Mouse (Mus musculus) forebrain, embryonic 13.5 days (tissue): ENCODE data around the gene Gstm2. TPM values are rescaled to one million over a fixed set of nuclear protein-coding genes. Genes with fewer than 3 reads are reported as not detected.
"Not testable (repeated sequence)": the region's sequence is repeated elsewhere in the genome, so short reads cannot be mapped to it uniquely, and the experiment has no call there.

Experiments used
- ATAC-seq: fragments of 200-750 bp; cut with Nextera tagmentation; 2 replicates; pipeline ENCODE4 v1.8.0; 2017
- H3K27ac ChIP-seq: fragments of 300-500 bp; sonication (generic); 2 replicates; pipeline ENCODE4 v1.5.1; 2015; ENCODE audit warnings: inconsistent platforms, mild to moderate bottlenecking, moderate library complexity
- H3K27me3 ChIP-seq: fragments of 300-500 bp; sonication (generic); 2 replicates; pipeline ENCODE4 v1.6.1; 2015; ENCODE audit warnings: mild to moderate bottlenecking, inconsistent platforms
- H3K36me3 ChIP-seq: fragments of 300-500 bp; sonication (generic); 2 replicates; pipeline ENCODE4 v1.6.1; 2015; ENCODE audit warnings: mild to moderate bottlenecking, inconsistent platforms; ENCODE audit not compliant: poor library complexity, severe bottlenecking
- H3K4me1 ChIP-seq: fragments of 300-500 bp; sonication (generic); 2 replicates; pipeline ENCODE4 v1.6.1; 2015; ENCODE audit warnings: inconsistent platforms
- H3K4me2 ChIP-seq: fragments of 300-500 bp; sonication (generic); 2 replicates; pipeline ENCODE4 v1.6.1; 2015; ENCODE audit warnings: inconsistent platforms, mild to moderate bottlenecking, moderate library complexity
- H3K4me3 ChIP-seq: fragments of 300-500 bp; sonication (generic); 2 replicates; pipeline ENCODE4 v1.5.1; 2015; ENCODE audit warnings: mild to moderate bottlenecking, inconsistent platforms
- H3K9ac ChIP-seq: fragments of 300-500 bp; sonication (generic); 2 replicates; pipeline ENCODE4 v1.6.1; 2015; ENCODE audit warnings: mild to moderate bottlenecking, inconsistent platforms
- H3K9me3 ChIP-seq: fragments of 300-500 bp; sonication (generic); replicated peaks from 2 replicates; pipeline ENCODE4 v1.6.1; 2016; ENCODE audit warnings: inconsistent platforms
- WGBS: fragments of 180-500 bp; shearing (Covaris S2); methylation state at CpG from one replicate; pipeline ENCODE4 v1.1.7; 2015; 5-methylcytosine and 5-hydroxymethylcytosine counted together
- polyA plus RNA-seq: library from polyadenylated mRNA; unstranded; fragments of >200 nt; fragmentation: Nextera tagmentation; extraction: Ambion mirVana; gene quantifications from 2 replicates; pipeline ENCODE4 v1.2.1, GENCODE M21; 2015

The Gstm2 gene
- polyA plus RNA-seq, 1 experiment from 2014 or later = 2.8 TPM

GRCm38 (mm10) chr3:107964656-107965308, 21.5 kb downstream of the Gstm2 start:
- ATAC-seq = no peak
- no peak overlapping the region for H3K9ac ChIP-seq
- no peaks in the 10 kb centered on the region for H3K36me3 ChIP-seq
- WGBS = 62% methylated on average over 5 of the region's 5 CpGs
- H3K4me3 ChIP-seq = no peak overlapping the region
- H3K27ac ChIP-seq = no peak overlapping the region
- H3K4me2 ChIP-seq = no peak overlapping the region
- peaks cover 13% of the 10 kb centered on the region; the same call in 1 of the 2 replicates for H3K4me1 ChIP-seq
- H3K27me3 ChIP-seq = no peaks in the 10 kb centered on the region
- no peaks in the 10 kb centered on the region for H3K9me3 ChIP-seq

- H3K4me3 ChIP-seq = no peak overlapping the region
- H3K4me1 ChIP-seq = peaks cover 13% of the 10 kb centered on the region; the same call in 1 of the 2 replicates
- no peaks in the 10 kb centered on the region for H3K27me3 ChIP-seq
- no peak overlapping the region for H3K27ac ChIP-seq
- no peak overlapping the region for H3K4me2 ChIP-seq
- H3K9ac ChIP-seq = no peak overlapping the region
- no peak for ATAC-seq
- no peaks in the 10 kb centered on the region for H3K36me3 ChIP-seq
- H3K9me3 ChIP-seq = no peaks in the 10 kb centered on the region
- WGBS = 81% methylated on average over 4 of the region's 4 CpGs
Measured at GRCm38 (mm10) chr3:107964026-107964425, 22.2 kb downstream of the Gstm2 start.

GRCm38 (mm10) chr3:107955260-107955659, 31.0 kb downstream of the Gstm2 start:
- not testable (repeated sequence) for ATAC-seq, H3K4me2 ChIP-seq, H3K27ac ChIP-seq, H3K9me3 ChIP-seq, H3K36me3 ChIP-seq, H3K9ac ChIP-seq, H3K4me3 ChIP-seq, H3K27me3 ChIP-seq, H3K4me1 ChIP-seq
- 90% methylated on average over 9 of the region's 9 CpGs for WGBS

- no peak; the same call in 1 of the 2 replicates for ATAC-seq
- no peak overlapping the region for H3K9ac ChIP-seq
- no peak overlapping the region for H3K4me3 ChIP-seq
- no peaks in the 10 kb centered on the region for H3K36me3 ChIP-seq
- no peak overlapping the region for H3K4me2 ChIP-seq
- WGBS = 90% methylated on average over 5 of the region's 5 CpGs
- peaks cover 6% of the 10 kb centered on the region; the same call in 1 of the 2 replicates for H3K4me1 ChIP-seq
- H3K27ac ChIP-seq = no peak overlapping the region
- H3K9me3 ChIP-seq = no peaks in the 10 kb centered on the region
- no peaks in the 10 kb centered on the region for H3K27me3 ChIP-seq
Measured at GRCm38 (mm10) chr3:107953906-107954305, 32.3 kb downstream of the Gstm2 start.

GRCm38 (mm10) chr3:107953328-107953755, 32.9 kb downstream of the Gstm2 start:
- peak; percentile 83 for ATAC-seq
- H3K4me3 ChIP-seq = no peak overlapping the region
- no peaks in the 10 kb centered on the region for H3K36me3 ChIP-seq
- H3K9ac ChIP-seq = no peak overlapping the region
- no peak overlapping the region for H3K4me2 ChIP-seq
- H3K27ac ChIP-seq = no peak overlapping the region
- no peaks in the 10 kb centered on the region for H3K27me3 ChIP-seq
- peaks cover 6% of the 10 kb centered on the region; the same call in 1 of the 2 replicates for H3K4me1 ChIP-seq
- 17% methylated on average over 6 of the region's 6 CpGs for WGBS
- no peaks in the 10 kb centered on the region for H3K9me3 ChIP-seq

- ATAC-seq = no peak
- Histone ChIP-seq H3K4me1 (peaks cover 6% of the 10 kb centered on the region; the same call in 1 of the 2 replicates), H3K4me3 (no peak overlapping the region), H3K4me2 (no peak overlapping the region), H3K27ac (no peak overlapping the region), H3K27me3 (no peaks in the 10 kb centered on the region), H3K9ac (no peak overlapping the region), H3K9me3 (no peaks in the 10 kb centered on the region), H3K36me3 (no peaks in the 10 kb centered on the region)
- 84% methylated on average over 11 of the region's 11 CpGs for WGBS
Measured at GRCm38 (mm10) chr3:107950531-107950930, 35.7 kb downstream of the Gstm2 start.

GRCm38 (mm10) chr3:107949461-107949860, 36.8 kb downstream of the Gstm2 start:
- H3K4me2 ChIP-seq, H3K4me1 ChIP-seq, H3K9ac ChIP-seq, H3K4me3 ChIP-seq, ATAC-seq, H3K36me3 ChIP-seq, H3K9me3 ChIP-seq, H3K27me3 ChIP-seq, H3K27ac ChIP-seq: not testable (repeated sequence)
- 86% methylated on average over 1 of the region's 1 CpGs for WGBS

GRCm38 (mm10) chr3:107945729-107946128, 40.5 kb downstream of the Gstm2 start:
- H3K9ac ChIP-seq = no peak overlapping the region
- 0 out of 2 replicates have a peak, but pooled peaks cover 3% of the 10 kb centered on the region for H3K4me1 ChIP-seq
- no peak overlapping the region for H3K4me3 ChIP-seq
- WGBS = 53% methylated on average over 4 of the region's 4 CpGs
- H3K27ac ChIP-seq = no peak overlapping the region
- H3K27me3 ChIP-seq = no peaks in the 10 kb centered on the region
- H3K36me3 ChIP-seq = no peaks in the 10 kb centered on the region
- no peak overlapping the region for H3K4me2 ChIP-seq
- H3K9me3 ChIP-seq = no peaks in the 10 kb centered on the region
- no peak for ATAC-seq

- Histone ChIP-seq H3K9me3 (no peaks in the 10 kb centered on the region), H3K9ac (peak within 1 kb of the TSS; percentile 41), H3K4me1 (0 out of 2 replicates have a peak, but pooled peaks cover 3% of the 10 kb centered on the region), H3K4me3 (peak within 1 kb of the TSS; percentile 28), H3K4me2 (peak within 1 kb of the TSS; percentile 53), H3K27ac (no peak within 1 kb of the TSS), H3K36me3 (no peaks in the 10 kb centered on the region), H3K27me3 (no peaks in the 10 kb centered on the region)
- peak; percentile 87 for ATAC-seq
- 14% methylated on average over 20 of the region's 20 CpGs for WGBS
Measured at GRCm38 (mm10) chr3:107943239-107943990, 42.8 kb downstream of the Gstm2 start, which contains the start of gene Gstm6. Gene Gstm6 (minus strand): TSS chr3:107943749.

- Histone ChIP-seq H3K9me3 (no peaks in the 10 kb centered on the region), H3K9ac (no peak overlapping the region), H3K4me3 (no peak overlapping the region), H3K27me3 (no peaks in the 10 kb centered on the region), H3K4me2 (no peak overlapping the region), H3K36me3 (no peaks in the 10 kb centered on the region), H3K27ac (no peak overlapping the region), H3K4me1 (0 out of 2 replicates have a peak, but pooled peaks cover 3% of the 10 kb centered on the region)
- 77% methylated on average over 4 of the region's 4 CpGs for WGBS
- ATAC-seq = no peak
Measured at GRCm38 (mm10) chr3:107941261-107941660, 45.0 kb downstream of the Gstm2 start.

GRCm38 (mm10) chr3:107940524-107940923, 45.7 kb downstream of the Gstm2 start:
- H3K9ac ChIP-seq = no peak overlapping the region
- no peaks in the 10 kb centered on the region for H3K36me3 ChIP-seq
- no peak overlapping the region for H3K4me2 ChIP-seq
- no peak overlapping the region for H3K4me3 ChIP-seq
- no peaks in the 10 kb centered on the region for H3K27me3 ChIP-seq
- 0 out of 2 replicates have a peak, but pooled peaks cover 3% of the 10 kb centered on the region for H3K4me1 ChIP-seq
- no peaks in the 10 kb centered on the region for H3K9me3 ChIP-seq
- 87% methylated on average over 7 of the region's 7 CpGs for WGBS
- no peak overlapping the region for H3K27ac ChIP-seq
- ATAC-seq = no peak

- Histone ChIP-seq H3K4me2 (no peak overlapping the region), H3K4me1 (0 out of 2 replicates have a peak, but pooled peaks cover 3% of the 10 kb centered on the region), H3K9me3 (no peaks in the 10 kb centered on the region), H3K27ac (no peak overlapping the region), H3K27me3 (no peaks in the 10 kb centered on the region), H3K36me3 (no peaks in the 10 kb centered on the region), H3K9ac (no peak overlapping the region), H3K4me3 (no peak overlapping the region)
- WGBS = 60% methylated on average over 4 of the region's 4 CpGs
- no peak for ATAC-seq
Measured at GRCm38 (mm10) chr3:107939830-107940229, 46.4 kb downstream of the Gstm2 start.
